Mouse (Mus musculus): Measurements from ENCODE around the gene Lrrc15. TPM values are rescaled to one million over a fixed set of nuclear protein-coding genes. Genes with fewer than 3 reads are reported as not detected.

The Lrrc15 gene
- total RNA-seq (2021) = under 1 TPM; 0.05 to 0.10 TPM

DNA sequence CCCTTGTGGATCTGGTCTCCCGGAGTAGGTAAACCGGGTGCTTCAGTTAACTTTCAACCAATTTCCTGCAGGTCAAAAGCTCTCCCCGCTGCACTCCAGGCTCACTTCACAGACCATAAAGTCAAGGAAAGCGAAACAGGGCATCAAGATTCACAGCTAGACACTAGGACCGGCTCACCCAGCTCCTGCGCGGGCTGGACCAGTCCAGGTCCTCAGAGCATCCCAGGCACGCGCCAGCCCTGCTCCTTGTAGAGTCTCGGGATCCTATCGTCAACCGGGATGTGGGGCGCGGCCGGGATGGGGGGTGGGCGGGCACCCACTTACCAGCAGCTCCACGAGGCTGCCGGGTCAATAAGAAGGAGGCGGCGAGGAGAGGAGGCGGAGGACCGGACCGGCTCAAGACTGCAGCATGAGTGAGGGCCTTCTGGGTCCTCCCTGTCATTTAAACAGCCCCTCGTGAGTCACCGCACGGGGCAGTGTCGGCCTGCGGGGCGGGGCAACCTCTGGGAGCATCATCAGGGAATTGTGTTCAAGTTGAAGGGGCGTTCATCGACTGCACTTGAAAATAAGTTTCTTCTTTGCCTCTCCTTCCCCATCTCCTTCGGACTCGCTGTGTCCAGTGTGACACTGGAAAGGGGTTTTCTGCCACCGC, at the start of gene Lrrc15:
Gene Lrrc15, minus strand, starts transcription at position 413 of the 652 bp plus-strand sequence.
- DNase-seq = no peak

DNA sequence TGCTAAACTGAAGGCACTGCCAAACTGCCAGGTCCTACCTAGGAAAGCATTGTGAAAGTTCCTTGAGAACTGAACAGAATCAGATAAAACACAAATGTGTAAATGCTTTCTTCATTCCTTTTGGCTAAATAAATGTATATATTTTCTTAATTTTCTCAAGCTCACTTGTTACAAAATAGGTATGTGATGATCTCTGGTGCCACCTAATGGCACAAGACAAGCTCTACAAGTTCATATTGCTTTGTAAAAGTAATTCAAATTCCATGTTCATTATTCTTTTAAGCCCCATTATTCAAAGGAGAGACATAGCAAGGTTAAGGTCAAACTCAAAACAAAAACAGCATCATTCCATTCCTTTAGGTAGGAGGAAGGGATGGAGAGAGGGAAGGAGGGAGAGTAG, 31.2 kb upstream of the Lrrc15 start:
- no peak for DNase-seq

- DNase-seq = no peak
Measured at GRCm38 (mm10) chr16:30310647-30311046, 27.6 kb upstream of the Lrrc15 start, which contains the start of gene Gp5. Gene Gp5 (minus strand): TSS chr16:30310779.

DNA sequence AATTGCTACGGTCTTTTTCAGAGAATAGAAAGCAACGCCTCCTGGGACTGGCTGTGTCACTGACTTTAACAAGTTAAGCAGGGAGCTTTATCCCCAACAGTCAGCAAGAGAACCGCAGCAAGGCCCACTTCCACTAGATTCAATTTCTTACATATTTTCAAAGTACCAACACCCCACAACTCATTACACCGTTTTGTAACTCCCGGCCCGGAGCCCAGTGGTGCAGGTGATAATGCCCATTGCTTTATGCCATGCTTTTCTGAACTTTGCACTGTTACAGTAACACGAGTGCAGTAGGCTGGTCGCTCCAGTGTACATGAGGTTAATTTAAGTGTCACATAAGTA, 27.1 kb upstream of the Lrrc15 start:
- DNase-seq = no peak

- peak; percentile 10 to 12 for DNase-seq
Measured at GRCm38 (mm10) chr16:30309395-30310170, 26.5 kb upstream of the Lrrc15 start.

- peak; percentile 59 to 61 for DNase-seq
Measured at GRCm38 (mm10) chr16:30308616-30309394, 25.7 kb upstream of the Lrrc15 start.

DNA sequence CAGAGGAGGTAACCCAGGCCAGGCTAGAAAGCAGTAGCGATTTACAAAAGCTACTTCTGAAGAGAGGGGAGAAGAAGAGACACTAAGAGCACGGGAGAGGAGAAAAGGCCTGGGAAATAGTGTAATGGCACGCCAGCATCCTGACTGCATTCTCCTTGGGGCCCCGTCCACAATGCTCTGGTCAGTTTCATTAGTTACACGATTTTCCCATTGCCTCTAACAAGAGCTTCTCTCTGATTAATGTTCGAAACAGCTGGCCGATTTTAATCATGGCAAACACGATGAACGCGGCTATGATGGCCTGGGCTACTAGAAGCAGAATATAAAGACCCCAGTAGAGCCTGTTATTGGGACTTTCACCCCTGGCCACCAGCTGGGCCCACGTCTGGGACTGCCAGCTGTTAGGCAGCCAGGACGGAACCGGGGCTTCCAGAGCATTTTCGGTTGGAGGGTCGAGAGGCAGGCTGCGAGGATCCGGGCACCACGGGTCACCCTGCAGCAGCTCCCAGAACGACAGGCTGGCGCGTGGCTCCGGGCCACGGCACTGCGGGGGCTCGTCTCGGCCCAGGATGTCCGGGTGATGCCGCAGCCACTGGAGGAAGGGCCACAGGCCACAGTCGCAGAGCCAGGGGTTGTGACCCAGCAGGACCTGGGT, 25.0 kb upstream of the Lrrc15 start:
- DNase-seq = peak; percentile 11 to 24

DNA sequence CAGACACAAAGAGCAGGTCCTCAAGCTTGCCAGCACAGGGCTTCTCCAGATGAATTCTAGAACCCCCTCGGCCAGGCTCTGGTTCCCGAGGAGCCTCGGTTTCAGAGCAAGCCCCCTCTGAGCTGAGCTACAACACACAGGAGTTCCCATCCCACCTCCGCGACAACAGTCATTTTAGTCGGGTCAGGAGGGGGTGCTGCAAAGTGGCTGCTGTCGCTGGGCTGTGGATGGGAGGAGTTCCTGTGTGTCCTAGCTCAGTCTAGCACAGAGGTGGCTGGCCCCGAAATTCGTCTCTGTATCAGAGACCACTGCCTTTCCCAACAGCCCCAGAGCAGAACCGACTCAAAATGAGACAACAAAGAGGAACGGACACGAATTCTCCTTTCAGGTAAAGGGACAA, 24.2 kb upstream of the Lrrc15 start:
- DNase-seq = no peak

DNA sequence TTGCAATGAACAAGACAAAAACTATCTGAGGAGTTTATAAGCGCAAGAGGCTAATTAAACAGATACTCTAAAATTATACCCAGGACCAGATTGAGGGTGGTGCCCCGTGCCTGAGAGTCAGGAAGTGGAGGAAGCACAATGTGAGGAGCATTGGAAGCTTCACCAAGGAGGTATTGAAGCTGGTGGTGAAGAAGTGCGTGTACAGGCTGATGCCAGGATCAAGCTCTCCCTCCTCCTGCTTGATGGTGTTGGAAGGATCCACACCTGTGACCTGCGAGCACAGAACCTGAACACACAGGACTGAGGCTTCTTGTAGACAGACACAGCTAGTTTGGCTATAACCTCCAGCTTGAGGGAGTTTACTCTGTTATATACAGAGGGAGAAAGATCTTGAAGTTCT, 23.0 kb upstream of the Lrrc15 start:
- no peak for DNase-seq

DNA sequence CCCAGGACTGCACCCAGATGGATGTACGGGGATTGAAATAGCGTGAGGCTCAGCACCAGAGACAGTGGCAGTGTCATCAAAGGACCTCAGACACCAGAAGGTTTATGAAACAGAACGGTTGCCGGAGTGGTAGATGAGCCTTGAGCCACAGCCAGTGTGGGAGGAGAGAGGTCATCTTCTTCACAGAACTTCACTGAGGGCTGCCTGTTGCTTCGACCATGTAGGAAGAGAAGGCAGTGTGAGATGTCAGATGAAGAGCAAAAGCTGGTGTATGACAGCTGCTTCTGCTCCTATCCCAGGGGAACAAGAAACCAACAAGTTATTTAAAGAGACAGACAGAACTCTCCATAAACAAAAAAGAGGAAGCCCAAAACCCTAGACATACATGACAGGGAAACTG, 21.2 kb upstream of the Lrrc15 start:
- no peak for DNase-seq

DNA sequence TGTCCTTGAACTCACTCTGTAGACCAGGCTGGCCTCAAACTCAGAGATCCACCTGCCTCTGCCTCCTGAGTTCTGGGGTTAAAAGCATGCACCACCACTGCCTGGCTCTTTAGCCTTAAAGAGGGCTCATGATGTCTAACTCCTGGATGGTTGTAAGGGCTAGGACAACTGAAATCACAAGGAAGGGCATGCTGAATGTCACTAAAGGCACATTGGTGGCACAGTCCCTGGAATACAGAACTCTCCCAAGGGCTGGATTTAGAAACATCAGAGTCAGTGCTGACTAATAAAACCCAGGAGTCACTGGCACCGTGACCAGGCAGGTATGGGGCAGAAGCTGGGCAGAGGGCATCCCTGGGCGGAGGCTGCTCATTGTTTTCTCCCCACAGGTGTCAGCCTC, 20.4 kb upstream of the Lrrc15 start:
- no peak for DNase-seq

DNA sequence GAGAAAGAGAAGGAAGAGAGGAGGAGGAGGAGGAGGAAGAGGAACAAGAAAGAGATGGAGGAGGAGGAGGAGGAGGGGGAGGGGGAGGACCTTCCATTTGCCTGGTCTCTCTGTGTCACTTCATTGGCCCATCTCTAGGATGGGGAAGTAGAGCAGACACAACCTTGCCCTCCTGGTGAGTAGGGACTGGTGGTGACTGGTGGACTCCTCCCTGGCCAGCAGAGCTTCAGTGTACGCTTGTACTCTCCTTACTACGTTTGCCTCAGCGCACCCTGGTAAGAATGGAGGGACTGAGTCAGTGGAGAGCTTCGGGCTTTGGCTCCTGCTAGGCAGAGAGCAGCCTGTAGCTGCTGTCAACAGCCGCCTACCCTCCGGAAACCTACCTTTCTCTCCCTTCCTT, 19.6 kb upstream of the Lrrc15 start:
- no peak for DNase-seq

- DNase-seq = no peak
Measured at GRCm38 (mm10) chr16:30299711-30300277, 16.7 kb upstream of the Lrrc15 start.

DNA sequence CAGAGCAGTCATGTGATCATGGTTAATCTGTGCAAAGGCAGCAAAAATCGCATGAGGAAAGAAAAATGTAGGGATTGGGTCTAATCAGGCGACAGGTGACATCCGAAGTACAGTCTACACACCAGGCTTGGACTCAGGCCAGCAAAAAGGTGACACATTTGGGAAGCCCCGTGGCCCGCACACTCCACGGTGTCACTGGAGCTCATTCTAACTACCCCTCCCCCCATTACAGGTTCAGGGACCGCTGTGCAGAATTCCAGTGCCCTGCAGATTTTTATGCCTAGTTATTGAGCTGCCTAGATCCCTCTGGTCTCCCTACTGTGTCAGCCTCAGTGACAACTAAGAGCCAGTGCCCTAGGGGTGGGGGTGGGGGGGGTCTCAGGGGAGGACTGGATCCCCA, 14.4 kb upstream of the Lrrc15 start:
- DNase-seq = no peak

- DNase-seq = no peak
Measured at GRCm38 (mm10) chr16:30296601-30297275, 13.7 kb upstream of the Lrrc15 start.

- DNase-seq = no peak
Measured at GRCm38 (mm10) chr16:30295106-30295505, 12.1 kb upstream of the Lrrc15 start.

GRCm38 (mm10) chr16:30290436-30290835, 7.4 kb upstream of the Lrrc15 start:
- DNase-seq = no peak

- DNase-seq = no peak
Measured at GRCm38 (mm10) chr16:30285701-30286100, 2.6 kb upstream of the Lrrc15 start.

GRCm38 (mm10) chr16:30283743-30284337, 784 bp upstream of the Lrrc15 start:
- no peak for DNase-seq

DNA sequence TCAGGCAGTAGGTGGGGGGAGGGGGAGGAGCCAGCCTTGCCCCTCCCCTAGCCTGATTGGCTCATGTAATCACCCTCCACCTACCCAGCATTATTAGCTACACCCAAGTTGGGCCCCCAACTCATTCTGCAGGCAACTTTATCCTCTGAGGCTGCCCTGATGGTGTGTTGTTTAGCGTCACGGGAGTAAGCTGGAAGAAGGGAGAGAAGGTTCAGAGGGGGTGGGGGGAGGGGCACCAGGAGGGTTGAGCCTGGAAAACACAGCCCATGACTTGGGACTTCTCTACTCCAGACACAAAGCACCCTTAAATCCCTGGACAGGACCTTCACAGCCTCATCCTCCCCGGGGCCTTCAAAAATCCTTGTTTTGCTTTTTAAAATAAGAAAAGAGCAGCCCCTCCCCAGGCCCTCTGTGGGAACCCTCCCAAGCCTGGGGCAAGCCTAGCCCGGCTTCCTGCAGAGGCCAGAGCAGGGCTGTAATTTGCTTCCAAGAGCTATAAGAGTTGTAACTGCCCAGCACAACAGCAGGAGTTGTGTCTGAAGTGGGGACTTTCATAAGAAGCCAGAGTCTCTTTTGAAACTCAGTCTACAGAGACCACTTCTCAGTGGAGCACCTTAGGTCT, 2.3 kb downstream of the Lrrc15 start:
- no peak for DNase-seq

GRCm38 (mm10) chr16:30278406-30278805, 4.7 kb downstream of the Lrrc15 start:
- no peak for DNase-seq
